Mouse (Mus musculus) olfactory bulb, adult 2 months (tissue): ENCODE measurements around the gene Sox5.

Source experiments
- CTCF ChIP-seq: fragments of 200-500 bp; IDR thresholded peaks from 2 replicates; pipeline ENCODE4 v1.5.1; 2012; ENCODE audit warnings: low read depth, mild to moderate bottlenecking, low read length, moderate library complexity; ENCODE audit not compliant: insufficient read depth
- POLR2A ChIP-seq: fragments of 200-500 bp; IDR thresholded peaks from 2 replicates; pipeline ENCODE4 v1.6.1; 2012; ENCODE audit warnings: mild to moderate bottlenecking, low read depth, low read length, moderate library complexity; ENCODE audit not compliant: insufficient read depth

DNA sequence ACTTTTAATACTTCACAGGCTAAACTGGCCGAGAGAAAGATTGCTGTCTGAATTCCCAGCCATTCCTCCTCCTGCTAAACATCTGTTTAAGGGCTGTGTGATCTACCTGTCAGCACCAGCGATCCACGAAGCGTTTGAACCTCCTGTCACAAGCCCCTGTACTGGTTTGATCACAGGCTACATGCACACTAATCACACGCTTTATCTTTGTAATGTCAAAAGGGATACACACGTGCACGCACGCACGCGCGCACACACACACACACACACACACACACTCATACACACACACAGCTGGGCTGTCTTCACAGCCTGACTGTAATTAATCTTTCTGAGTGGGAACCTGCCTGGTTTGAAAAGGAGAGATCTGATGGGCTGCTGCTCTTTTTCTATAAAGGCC, 784.2 kb downstream of the Sox5 start:
- TF ChIP-seq CTCF = no peak
- TF ChIP-seq POLR2A = no peak
